Mouse (Mus musculus) natural killer cell, adult 2 months (primary cell): ENCODE data around the gene Zfp553.
A peak's percentile ranks its signal among the peaks of the same experiment; 100 is the strongest.

Experiments used
- DNase-seq, 2 experiments: peaks; one replicate each; pipeline ENCODE4 v3.0.0; 2022; ENCODE audit warnings: low spot score in 2 of 2

The Zfp553 gene

DNA sequence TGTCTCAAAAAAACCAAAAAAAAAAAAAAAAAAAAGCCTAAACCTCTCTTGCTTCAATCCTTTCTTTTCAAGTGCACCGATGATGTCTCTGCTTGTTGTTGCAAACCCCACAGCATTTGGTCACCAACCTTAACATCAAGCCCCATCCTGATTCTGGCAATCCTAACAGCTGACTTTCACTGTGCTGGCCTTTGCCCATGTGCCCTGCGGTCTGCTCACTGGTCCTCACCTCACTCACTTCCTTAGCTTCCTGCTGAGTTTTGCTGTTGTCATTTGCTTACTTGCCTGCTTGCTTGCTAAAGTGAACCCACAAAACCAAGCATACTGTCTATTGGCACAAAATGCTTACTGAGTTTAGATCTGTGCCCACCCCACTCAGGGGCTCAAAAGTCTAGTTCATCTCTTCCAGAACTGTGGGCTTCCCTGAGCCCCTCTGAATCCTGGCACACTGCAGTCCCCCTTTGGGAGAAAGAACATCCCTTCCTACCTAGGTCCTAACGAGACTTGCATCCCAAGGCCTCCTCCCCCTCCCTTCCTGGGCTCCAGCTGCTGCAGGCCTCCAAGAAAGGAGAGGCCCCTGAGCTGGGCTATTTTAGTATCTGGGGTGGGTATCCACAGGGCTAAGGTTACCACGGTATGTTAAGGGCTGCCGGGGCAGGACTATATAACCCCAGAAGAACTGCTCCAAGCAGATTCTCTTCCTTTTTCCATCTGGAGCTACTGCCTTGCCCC, 21.7 kb upstream of the Zfp553 start:
- peak; percentile 45 to 46 for DNase-seq

DNA sequence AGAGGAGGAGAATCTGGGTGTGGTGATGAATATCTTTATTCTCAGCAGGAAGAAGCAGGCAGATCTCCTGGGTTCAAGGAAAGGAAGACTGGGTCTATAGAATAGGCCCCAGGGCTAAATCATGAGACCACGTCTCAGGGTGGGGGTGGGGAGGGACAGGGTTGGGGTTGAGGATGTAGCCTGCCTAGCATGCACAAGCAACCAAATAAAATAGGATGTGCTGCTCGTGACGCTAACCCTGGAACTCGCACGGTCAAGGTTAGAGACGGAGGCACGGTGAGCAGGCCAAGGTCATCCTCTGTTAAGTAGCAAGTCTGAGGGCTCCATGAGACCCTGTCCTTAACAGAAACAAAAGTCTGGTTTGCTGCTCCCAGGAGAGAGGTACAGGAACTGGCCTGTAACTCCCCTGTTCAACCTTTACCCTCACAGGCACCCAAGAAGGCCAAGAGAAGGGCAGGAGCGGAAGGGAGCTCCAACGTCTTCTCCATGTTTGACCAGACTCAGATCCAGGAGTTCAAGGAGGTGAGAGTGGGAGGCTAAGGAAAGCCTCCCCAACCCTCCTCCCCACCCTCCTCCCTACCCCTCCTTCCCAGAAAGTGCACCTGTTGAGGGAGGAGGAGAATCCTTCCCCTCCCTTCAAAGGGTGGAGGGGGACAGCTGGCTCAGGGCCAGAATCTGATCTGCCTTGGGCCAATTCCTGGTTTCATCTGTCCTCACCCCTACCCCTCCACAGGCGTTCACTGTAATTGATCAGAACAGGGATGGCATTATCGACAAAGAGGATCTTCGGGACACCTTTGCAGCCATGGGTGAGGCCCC, 20.2 kb upstream of the Zfp553 start:
- DNase-seq, result no peak

- peak in 1 of 2 experiments; percentile 49 for DNase-seq
These were observed 19.4 kb upstream of the Zfp553 start for GRCm38 (mm10) chr7:127213485-127213884.

GRCm38 (mm10) chr7:127213930-127214329, 18.9 kb upstream of the Zfp553 start:
- no peak for DNase-seq

- no peak for DNase-seq
These were observed 18.3 kb upstream of the Zfp553 start for GRCm38 (mm10) chr7:127214521-127214920.

- peak; percentile 72 to 75 for DNase-seq
These were observed 17.6 kb upstream of the Zfp553 start for GRCm38 (mm10) chr7:127214981-127215871.

DNA sequence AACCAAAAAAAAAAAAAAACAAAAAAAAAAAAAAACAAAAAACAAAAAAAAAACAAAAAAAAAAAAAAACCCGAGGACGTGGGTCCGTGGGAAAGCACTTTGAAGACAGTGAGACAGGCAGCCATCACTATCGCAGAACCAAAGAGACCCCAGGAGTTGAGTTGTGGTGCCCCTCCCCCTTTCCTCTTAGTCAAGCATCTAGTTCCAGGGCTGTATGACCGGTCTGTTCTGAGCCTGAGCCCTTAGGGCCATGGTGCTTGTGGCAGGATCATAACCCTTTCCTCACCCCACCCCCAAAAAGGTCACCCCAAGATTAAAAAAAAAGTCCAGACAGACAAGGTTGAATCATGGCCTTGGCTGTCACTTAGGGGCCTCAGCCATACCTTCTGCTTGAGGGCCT, 16.6 kb upstream of the Zfp553 start:
- DNase-seq, result no peak

GRCm38 (mm10) chr7:127217475-127217874, 15.4 kb upstream of the Zfp553 start:
- no peak for DNase-seq

- peak; percentile 72 to 85 for DNase-seq
These were observed 14.8 kb upstream of the Zfp553 start for GRCm38 (mm10) chr7:127217901-127218642.

- peak in 1 of 2 experiments; percentile 38 for DNase-seq
These were observed 14.2 kb upstream of the Zfp553 start for GRCm38 (mm10) chr7:127218670-127219069.

DNA sequence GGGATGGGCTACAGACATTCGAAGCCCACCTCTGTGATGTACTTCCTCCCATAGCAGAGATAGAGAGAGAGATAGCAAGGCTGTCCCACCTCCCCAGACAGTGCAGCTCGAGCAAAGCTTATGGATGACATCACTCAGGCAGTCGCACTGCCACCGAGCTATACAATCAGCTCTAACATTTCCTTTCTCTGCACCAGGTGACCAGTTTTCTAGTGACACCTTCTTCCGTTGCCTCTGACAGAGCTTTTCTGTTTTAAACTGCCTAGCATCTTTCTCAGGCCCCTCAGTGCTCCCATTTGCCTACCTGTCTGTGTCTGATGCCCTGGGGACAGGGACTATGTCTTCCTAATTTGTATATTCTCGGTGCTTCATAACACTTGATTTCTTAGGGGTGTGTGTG, 12.4 kb upstream of the Zfp553 start:
- DNase-seq, result peak; percentile 48 to 50

- DNase-seq, result no peak
These were observed 9.8 kb upstream of the Zfp553 start for GRCm38 (mm10) chr7:127223106-127223505.

DNA sequence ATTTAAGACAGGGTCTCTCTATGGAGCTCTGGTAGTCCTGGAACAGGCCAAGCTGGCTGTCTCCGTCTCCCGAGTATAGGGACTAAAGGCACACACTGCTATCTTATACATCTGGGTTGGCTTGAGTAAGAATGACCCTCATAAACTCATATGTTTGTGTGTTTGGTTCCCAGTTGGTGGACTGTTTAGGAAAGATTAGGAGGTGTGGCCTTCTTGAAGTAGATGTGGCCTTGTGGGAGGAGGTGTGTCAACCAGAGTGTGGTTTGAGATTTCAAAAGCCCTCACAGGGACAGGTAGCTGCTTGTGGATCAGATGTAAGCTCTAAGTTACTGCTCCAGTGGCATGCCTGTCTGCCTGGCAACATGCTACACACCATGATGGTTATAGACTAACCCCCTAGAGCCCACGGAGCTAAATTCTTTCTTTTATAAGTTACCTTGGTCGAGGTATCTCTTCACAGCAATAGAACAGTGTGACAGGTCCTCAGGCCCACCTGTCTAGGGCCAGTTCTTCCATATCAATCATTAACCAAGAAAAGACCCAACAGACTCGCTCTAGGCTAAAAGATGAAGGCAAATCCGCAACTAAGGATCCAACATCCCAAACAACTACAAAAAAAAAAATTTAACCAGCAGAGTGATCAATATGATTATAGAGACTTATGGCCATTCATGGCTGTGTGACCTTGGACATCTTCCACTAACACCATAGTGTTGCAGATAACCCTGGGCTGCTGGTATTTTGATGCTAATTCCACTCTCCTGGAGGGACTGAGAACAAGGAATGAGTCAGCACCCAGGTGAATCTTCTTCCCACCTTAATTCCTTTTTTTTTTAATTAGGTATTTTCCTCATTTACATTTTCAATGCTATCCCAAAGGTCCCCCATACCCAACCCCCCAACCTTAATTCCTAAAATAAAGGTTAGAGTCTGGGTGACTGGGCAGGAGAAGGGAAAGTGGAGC, 9.1 kb upstream of the Zfp553 start:
- DNase-seq, result no peak

DNA sequence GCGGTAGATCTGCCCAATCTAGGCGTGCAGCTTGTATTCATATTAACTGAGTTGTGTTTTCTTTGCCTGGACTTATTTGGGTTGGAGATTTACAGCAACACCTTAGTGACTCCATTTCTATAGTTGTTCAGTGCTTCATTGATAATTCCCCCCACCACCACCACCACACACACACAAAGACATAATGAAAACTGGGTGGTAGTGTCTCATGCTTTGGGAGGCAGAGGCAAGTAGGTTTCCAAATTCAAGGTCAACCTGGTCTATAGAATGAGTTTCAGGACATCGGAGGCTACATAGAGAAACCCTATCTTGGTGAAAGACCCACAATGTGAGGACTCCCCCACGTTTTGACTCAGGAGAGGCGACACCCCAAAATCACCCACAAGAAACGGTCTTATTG, 8.2 kb upstream of the Zfp553 start:
- no peak for DNase-seq

GRCm38 (mm10) chr7:127225147-127225995, 7.5 kb upstream of the Zfp553 start:
- DNase-seq, result no peak

DNA sequence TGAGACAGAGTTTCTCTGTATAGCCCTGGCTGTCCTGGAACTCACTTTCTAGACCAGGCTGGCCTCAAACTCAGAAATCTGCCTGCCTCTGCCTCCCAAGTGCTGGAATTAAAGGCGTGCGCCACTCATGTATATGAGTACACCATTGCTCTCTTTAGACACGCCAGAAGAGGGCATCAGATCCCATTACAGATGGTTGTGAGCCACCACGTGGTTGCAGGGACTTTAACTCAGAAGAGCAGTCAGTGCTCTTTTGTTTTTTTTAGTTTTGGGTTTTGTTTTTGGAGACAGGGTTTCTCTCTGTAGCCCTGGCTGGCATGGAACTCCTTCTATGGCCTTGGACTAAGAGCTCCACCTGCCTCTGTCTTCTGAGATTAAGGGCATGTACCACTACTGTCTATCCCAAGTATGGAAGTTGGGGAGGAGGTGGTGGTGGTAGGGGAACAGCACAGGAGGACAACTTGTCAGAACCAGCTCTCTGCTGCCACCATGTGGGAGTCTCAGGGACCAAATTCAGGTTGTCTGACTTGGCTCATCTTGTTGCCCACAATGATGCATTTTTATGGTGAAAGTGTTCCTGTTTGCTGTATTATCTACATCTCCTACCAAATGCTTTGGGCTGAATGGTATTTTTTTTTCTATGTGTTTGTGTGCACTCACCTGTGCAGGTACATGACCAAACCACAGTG, 4.1 kb upstream of the Zfp553 start:
- DNase-seq, result peak; percentile 80 to 86

DNA sequence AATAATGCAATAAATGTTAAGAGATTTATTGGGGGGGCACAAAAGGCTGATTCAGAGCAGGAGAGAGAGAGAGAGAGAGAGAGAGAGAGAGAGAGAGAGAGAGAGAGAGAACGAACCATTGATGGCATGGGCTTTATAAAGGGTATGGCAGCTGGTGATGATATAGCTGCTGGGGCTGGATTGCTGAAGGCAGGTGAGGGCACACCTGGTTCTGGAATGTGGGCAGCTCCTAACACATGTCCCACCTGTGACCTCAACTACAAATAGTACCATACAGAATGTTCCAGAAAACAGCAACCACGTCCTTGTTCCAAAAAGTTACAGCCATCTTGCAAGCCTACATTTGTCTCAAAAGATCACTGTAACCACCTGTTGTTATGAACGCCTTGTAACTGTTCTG, 1.5 kb upstream of the Zfp553 start:
- no peak for DNase-seq

GRCm38 (mm10) chr7:127231826-127232621, 837 bp upstream of the Zfp553 start:
- DNase-seq, result no peak
